In the genomic region with DNA sequence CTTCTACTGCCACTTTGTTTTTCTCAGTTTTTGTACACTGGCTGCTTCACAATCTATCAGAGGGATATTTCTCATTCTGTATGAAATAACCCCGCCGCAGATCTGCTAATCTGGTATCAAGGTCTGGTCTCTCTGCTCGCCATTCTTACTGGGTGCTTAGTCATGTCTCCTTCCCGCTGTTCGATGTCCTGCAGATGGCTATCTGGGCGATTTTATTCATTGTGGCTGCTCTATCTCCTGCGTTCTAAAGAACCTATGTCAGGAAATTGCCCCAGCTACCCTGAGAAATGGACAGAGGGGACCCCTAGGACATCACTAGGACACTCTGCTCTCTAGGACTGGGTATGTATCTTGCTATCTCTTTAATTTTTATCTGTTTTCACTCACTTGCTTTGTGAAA, we compare ENCODE assay signal across 18 mouse cellular contexts.
"Had no signal": no experiment of that assay in that cellular context is flagged by ENCODE, and none has a peak within 500 bp of the region (broad histone marks: within the 10 kb centered on the region; RNA-seq: fewer than 3 reads in every experiment).

No protein-coding gene starts in this region.

- H3K9me3 ChIP-seq: liver, embryonic 13.5 days; midbrain, embryonic 10.5 days; midbrain, embryonic 13.5 days had no signal

- DNase-seq: kidney, adult 2 months; kidney, postnatal 25 days; layer of hippocampus, adult 9-11 months; liver, embryonic 13.5 days; lung, embryonic 14.5 days; lung, postnatal 36 days; right cerebral cortex, adult 18-20 months; right cerebral cortex, postnatal 14 days; right cerebral cortex, postnatal 4 days; thymus, adult 2 months; thymus, postnatal 14 days; thymus, postnatal 4 days had no signal

- H3K4me2 ChIP-seq: lung, embryonic 14.5 days; midbrain, embryonic 13.5 days had no signal

- H3K27ac ChIP-seq: kidney, postnatal 0 days; layer of hippocampus, adult 2 months; liver, embryonic 13.5 days; midbrain, embryonic 10.5 days; midbrain, embryonic 13.5 days; stomach, postnatal 0 days had no signal

- H3K4me3 ChIP-seq: layer of hippocampus, adult 2 months; liver, embryonic 13.5 days; midbrain, embryonic 10.5 days; midbrain, embryonic 13.5 days had no signal

- ATAC-seq: lung, postnatal 0 days; midbrain, embryonic 13.5 days had no signal

- H3K9ac ChIP-seq: liver, embryonic 13.5 days; lung, embryonic 14.5 days; midbrain, embryonic 13.5 days had no signal

- H3K36me3 ChIP-seq: midbrain, embryonic 10.5 days; midbrain, embryonic 13.5 days had no signal
